Mouse (Mus musculus) C2C12 (cell line): ENCODE results near the gene Nav1. TPM values are rescaled to one million over a fixed set of nuclear protein-coding genes. Genes with fewer than 3 reads are reported as not detected.

Experiments used
- H3K27me3 ChIP-seq: one replicate; pipeline ENCODE4 v1.6.1; 2011; ENCODE audit not compliant: control insufficient read depth, insufficient read depth, insufficient read length
- H3K36me3 ChIP-seq: one replicate; pipeline ENCODE4 v1.6.1; 2011; ENCODE audit not compliant: control insufficient read depth, insufficient read depth
- H3K4me3 ChIP-seq: one replicate; pipeline ENCODE4 v1.5.1; 2011; ENCODE audit warnings: mild to moderate bottlenecking, control low read depth; ENCODE audit not compliant: poor library complexity, insufficient read depth, severe bottlenecking
- H3K79me2 ChIP-seq: one replicate; pipeline ENCODE4 v1.6.1; 2011; ENCODE audit not compliant: control insufficient read depth, insufficient read depth
- H3K79me3 ChIP-seq: one replicate; pipeline ENCODE4 v1.6.1; 2011; ENCODE audit warnings: low read depth, control low read depth
- H3ac ChIP-seq: one replicate; pipeline ENCODE3; 2011; ENCODE audit warnings: low read depth; ENCODE audit not compliant: control insufficient read depth, insufficient read length
- CEBPB ChIP-seq: IDR thresholded peaks from one replicate; pipeline ENCODE4 v1.6.1; 2011; ENCODE audit warnings: low read depth, mild to moderate bottlenecking, control low read depth, moderate library complexity
- CTCF ChIP-seq: IDR thresholded peaks from one replicate; pipeline ENCODE4 v1.5.1; 2011; ENCODE audit not compliant: control insufficient read depth, insufficient read depth, insufficient read length
- FOSL1 ChIP-seq: IDR thresholded peaks from one replicate; pipeline ENCODE4 v1.8.0; 2011; ENCODE audit warnings: mild to moderate bottlenecking, low read length; ENCODE audit not compliant: poor library complexity, insufficient read depth, severe bottlenecking
- MAX ChIP-seq: IDR thresholded peaks from one replicate; pipeline ENCODE4 v1.6.1; 2011; ENCODE audit warnings: mild to moderate bottlenecking, control low read depth
- MYOD1 ChIP-seq: IDR thresholded peaks from one replicate; pipeline ENCODE4 v1.6.1; 2011; ENCODE audit warnings: low read depth; ENCODE audit not compliant: control insufficient read depth, insufficient read length
- MYOG ChIP-seq: IDR thresholded peaks from one replicate; pipeline ENCODE4 v1.6.1; 2011; ENCODE audit not compliant: control insufficient read depth, insufficient read length; ENCODE audit errors: extremely low read depth
- USF1 ChIP-seq: IDR thresholded peaks from one replicate; pipeline ENCODE4 v1.6.1; 2011; ENCODE audit warnings: low read depth, mild to moderate bottlenecking, control low read depth, moderate library complexity
- long read RNA-seq, 2 experiments: library from polyadenylated mRNA; unstranded; transcript quantifications; one replicate each; pipeline ENCODE4 v2.0.0; 2019 to 2020
- polyA plus RNA-seq: library from polyadenylated mRNA; unstranded; fragments of >200 nt; fragmentation: generic; extraction: Trizol; gene quantifications from one replicate; pipeline ENCODE4 v1.2.1, GENCODE M21; 2012; ENCODE audit warnings: missing spikeins

Gene Nav1
- polyA plus RNA-seq = 22.2 TPM
- long read RNA-seq, experiment 1, partial matches to known transcripts = 2 of 13 reads
- long read RNA-seq, experiment 1, other reads (novel, unspliced or antisense) = 11 of 13 reads
- long read RNA-seq, experiment 2, partial matches to known transcripts = 28 of 77 reads
- long read RNA-seq, experiment 2, other reads (novel, unspliced or antisense) = 49 of 77 reads

DNA sequence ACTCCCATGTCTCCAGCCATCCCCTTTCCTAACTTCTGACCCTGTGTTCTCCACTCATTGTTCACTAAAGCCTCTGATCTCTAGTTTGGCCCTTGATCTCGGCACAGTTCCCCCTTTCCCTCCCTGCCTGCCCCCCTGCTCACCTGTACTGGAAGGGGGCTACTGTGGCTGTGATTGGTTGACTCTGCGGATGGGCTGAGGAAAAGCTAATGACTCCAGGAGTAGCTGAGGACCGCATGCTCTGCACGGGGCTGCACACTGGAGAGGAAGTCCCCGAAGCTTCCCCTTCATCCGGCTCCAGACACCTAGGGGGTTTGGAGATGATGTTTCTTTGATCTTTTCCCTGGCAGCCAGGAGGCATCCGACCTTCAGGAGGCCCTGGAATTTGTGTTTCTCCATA, at the start of gene Nav1:
Gene Nav1, minus strand, starts transcription at position 277 of the 400 bp plus-strand sequence.
- peaks cover 22% of the 10 kb centered on the region for H3K79me3 ChIP-seq
- H3K36me3 ChIP-seq = peaks cover 27% of the 10 kb centered on the region
- H3K27me3 ChIP-seq = no peaks in the 10 kb centered on the region

DNA sequence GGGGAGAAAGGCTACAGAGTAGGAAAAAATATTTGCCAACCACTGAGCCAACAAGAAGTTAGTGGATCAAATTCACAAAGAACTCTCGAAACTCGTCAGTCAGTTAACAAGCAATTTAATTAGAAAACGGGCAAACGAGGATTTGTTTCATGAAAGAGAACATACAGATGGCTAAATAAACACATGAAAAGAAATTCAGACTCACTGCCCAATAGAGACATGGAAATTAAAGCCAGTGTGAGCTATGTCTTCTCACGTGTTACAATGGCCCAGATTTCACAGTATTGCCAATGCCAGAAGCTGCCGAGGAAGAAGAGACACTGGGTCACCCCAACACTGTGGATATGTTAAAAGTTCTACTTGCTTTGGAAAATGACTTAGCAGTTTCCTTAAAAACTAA, 46.8 kb upstream of the Nav1 start:
- Histone ChIP-seq H3K4me3 (no peak overlapping the region), H3ac (no peak overlapping the region), H3K36me3 (peaks cover 23% of the 10 kb centered on the region), H3K79me3 (peaks cover 55% of the 10 kb centered on the region), H3K79me2 (peaks cover 96% of the 10 kb centered on the region), H3K27me3 (no peaks in the 10 kb centered on the region)
- TF ChIP-seq MAX (no peak), CTCF (no peak), USF1 (no peak), CEBPB (no peak), FOSL1 (no peak), MYOD1 (no peak), MYOG (no peak)

More for the DNA sequence above, at the start of gene Nav1:
- peaks cover 36% of the 10 kb centered on the region for H3K79me2 ChIP-seq
- H3K4me3 ChIP-seq = no peak within 1 kb of the TSS
- TF ChIP-seq USF1 = no peak
- TF ChIP-seq CEBPB = no peak
- TF ChIP-seq MYOG = no peak
- no peak for TF ChIP-seq MYOD1
- TF ChIP-seq FOSL1 = no peak
- no peak for TF ChIP-seq MAX
- no peak within 1 kb of the TSS for H3ac ChIP-seq

DNA sequence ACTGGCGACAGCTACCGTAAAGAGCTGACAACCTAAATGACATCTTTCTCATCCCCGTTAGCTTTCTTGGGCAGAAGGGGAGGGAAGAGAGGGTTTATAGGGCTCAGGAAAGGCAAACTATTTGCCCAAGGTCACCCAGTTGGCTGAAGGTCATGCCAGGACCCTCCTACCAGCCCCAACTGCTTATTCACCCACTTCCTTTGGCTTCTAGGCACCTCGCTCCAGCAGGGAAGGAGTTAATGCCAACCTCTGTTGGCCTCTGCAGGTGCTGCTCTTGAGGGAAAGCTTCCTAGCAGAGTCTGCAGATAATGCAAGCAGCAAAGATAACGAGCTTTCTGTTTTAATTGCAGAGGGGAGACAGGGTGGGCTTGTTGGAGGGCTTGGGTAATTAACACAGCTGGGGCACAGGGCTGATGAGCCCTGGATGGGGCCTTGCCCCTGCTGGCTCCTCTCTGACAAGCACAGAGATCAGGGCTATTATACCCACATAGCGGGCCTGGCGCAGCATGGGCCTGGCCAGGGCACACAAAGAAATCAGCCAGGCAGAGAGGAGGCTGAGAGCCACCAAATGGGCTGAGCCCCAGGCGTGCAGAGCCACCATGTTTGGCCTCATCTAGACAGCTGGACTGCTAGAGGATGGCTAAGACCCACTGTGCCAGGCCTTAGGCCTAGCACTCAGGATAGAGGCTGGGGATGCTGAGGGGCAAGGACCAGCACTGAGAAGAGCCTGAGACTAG, 38.5 kb upstream of the Nav1 start:
- TF ChIP-seq MYOD1 (no peak), CEBPB (no peak), FOSL1 (no peak), CTCF (no peak), MYOG (no peak), USF1 (no peak), MAX (no peak)
- H3K79me2 ChIP-seq = peaks cover 97% of the 10 kb centered on the region
- H3K79me3 ChIP-seq = peaks cover 41% of the 10 kb centered on the region
- no peak overlapping the region for H3K4me3 ChIP-seq
- H3K27me3 ChIP-seq = no peaks in the 10 kb centered on the region
- H3ac ChIP-seq = no peak overlapping the region
- H3K36me3 ChIP-seq = no peaks in the 10 kb centered on the region

DNA sequence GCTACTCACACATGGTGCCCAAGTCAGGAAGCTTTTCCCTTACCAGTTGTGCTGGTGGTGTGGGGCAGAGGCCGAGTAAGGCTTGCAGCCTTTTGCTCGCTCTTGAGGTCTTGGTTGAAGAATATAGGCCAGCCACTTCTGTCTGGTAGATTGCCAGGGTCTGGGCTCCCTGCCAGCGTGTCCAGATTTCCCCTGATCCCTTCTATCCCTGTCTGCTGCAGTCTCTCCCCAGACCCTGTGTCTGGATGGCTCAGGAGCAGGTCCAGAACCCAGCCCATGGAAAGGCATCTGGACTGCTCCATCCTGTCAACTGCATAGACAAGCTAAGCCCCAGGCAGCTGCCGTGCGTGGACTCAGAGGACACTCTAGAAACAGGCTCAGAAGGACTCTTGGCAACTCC, 37.0 kb upstream of the Nav1 start:
- no peak overlapping the region for H3K4me3 ChIP-seq
- H3K27me3 ChIP-seq = no peaks in the 10 kb centered on the region
- H3K36me3 ChIP-seq = no peaks in the 10 kb centered on the region
- TF ChIP-seq MYOD1 (no peak), CEBPB (no peak), MAX (no peak), CTCF (no peak), MYOG (no peak), FOSL1 (no peak), USF1 (no peak)
- H3K79me2 ChIP-seq = peaks cover 94% of the 10 kb centered on the region
- no peak overlapping the region for H3ac ChIP-seq
- peaks cover 34% of the 10 kb centered on the region for H3K79me3 ChIP-seq

DNA sequence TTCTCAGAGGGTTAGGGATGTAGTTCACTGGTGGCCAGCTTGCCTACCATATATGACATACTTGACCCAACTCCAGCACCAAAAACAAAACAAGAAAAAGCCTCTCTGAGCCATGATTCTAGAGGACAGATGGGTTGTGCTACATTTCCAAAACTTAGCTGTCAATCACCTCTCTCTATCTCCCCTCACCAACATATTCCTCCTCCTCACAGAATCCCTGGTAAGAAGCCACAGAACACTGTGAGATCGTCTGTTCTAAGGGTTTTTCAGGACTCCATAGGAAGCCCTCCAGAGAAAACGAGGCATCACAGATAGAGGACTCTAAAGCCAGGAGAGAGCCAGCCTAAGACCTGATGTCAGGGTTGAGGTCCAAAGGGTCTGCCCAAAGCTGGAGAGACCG, 36.6 kb upstream of the Nav1 start:
- no peak for TF ChIP-seq FOSL1
- no peak for TF ChIP-seq CEBPB
- TF ChIP-seq MAX = no peak
- TF ChIP-seq USF1 = no peak
- no peak for TF ChIP-seq MYOD1
- no peak for TF ChIP-seq MYOG
- TF ChIP-seq CTCF = no peak
- Histone ChIP-seq H3K79me3 (peaks cover 31% of the 10 kb centered on the region), H3K4me3 (no peak overlapping the region)

More for the DNA sequence above, 36.6 kb upstream of the Nav1 start:
- Histone ChIP-seq H3ac (no peak overlapping the region), H3K79me2 (peaks cover 95% of the 10 kb centered on the region), H3K36me3 (no peaks in the 10 kb centered on the region), H3K27me3 (no peaks in the 10 kb centered on the region)
